Mouse (Mus musculus) CH12.LX (cell line): Measurements from ENCODE around the gene Phactr1. TPM values are rescaled to one million over a fixed set of nuclear protein-coding genes. Genes with fewer than 3 reads are reported as not detected.

Experiments used
- DNase-seq: peaks from one replicate; pipeline ENCODE4 v3.0.0-alpha.2; 2013; ENCODE audit errors: extremely low read depth
- H3K27ac ChIP-seq: 2 replicates; pipeline ENCODE4 v1.5.1; 2012; ENCODE audit warnings: low read depth, mild to moderate bottlenecking, control low read depth, moderate library complexity; ENCODE audit not compliant: insufficient read depth
- H3K27me3 ChIP-seq: replicated peaks from 2 replicates; pipeline ENCODE3; 2012; ENCODE audit warnings: inconsistent platforms
- H3K36me3 ChIP-seq, 2 experiments: replicated peaks in 1 of 2; 2 replicates each; pipeline versions ENCODE3 to v1.6.1; 2012; ENCODE audit warnings: inconsistent platforms in 1 of 2, low read length in 1 of 2, mild to moderate bottlenecking in 1 of 2, mixed read lengths in 1 of 2, moderate library complexity in 1 of 2; ENCODE audit not compliant: control insufficient read depth in 1 of 2, insufficient read depth in 1 of 2
- H3K4me1 ChIP-seq, 2 experiments: 2 replicates each; pipeline ENCODE4 v1.6.1; 2012; ENCODE audit warnings: inconsistent platforms in 1 of 2, moderate library complexity in 1 of 2; ENCODE audit not compliant: insufficient read depth in 2 of 2, control insufficient read depth in 1 of 2
- H3K4me2 ChIP-seq: 2 replicates; pipeline ENCODE4 v1.6.1; 2012; ENCODE audit warnings: low read depth, mild to moderate bottlenecking, control low read depth; ENCODE audit not compliant: poor library complexity, insufficient read depth, severe bottlenecking
- H3K4me3 ChIP-seq, 3 experiments: fragments of 150-350 bp in 1 of 3; sonication (generic) in 1 of 3; replicated peaks in 1 of 3; 2 replicates each; pipeline versions ENCODE3 to v1.5.1; 2011 to 2012; ENCODE audit warnings: low read depth in 2 of 3, low read length in 2 of 3, mild to moderate bottlenecking in 2 of 3, moderate library complexity in 2 of 3, control low read depth in 1 of 3, improper control_type of control experiment in 1 of 3, inconsistent platforms in 1 of 3, mixed read lengths in 1 of 3; ENCODE audit not compliant: poor library complexity in 1 of 3
- H3K79me2 ChIP-seq: replicated peaks from 2 replicates; pipeline ENCODE4 v1.6.1; 2012; ENCODE audit warnings: mild to moderate bottlenecking, moderate library complexity; ENCODE audit not compliant: control insufficient read depth, poor library complexity, insufficient read depth, severe bottlenecking; ENCODE audit errors: extremely low read depth
- H3K9ac ChIP-seq: 2 replicates; pipeline ENCODE4 v1.6.1; 2012; ENCODE audit warnings: low read depth, mild to moderate bottlenecking, control low read depth, moderate library complexity; ENCODE audit not compliant: insufficient read depth
- H3K9me3 ChIP-seq: replicated peaks from 2 replicates; pipeline ENCODE3; 2012; ENCODE audit warnings: low read length, inconsistent platforms, mixed read lengths
- BHLHE40 ChIP-seq: IDR thresholded peaks from 2 replicates; pipeline ENCODE4 v1.6.1; 2011; ENCODE audit warnings: mild to moderate bottlenecking, low read depth, low read length, improper control_type of control experiment
- CHD2 ChIP-seq: IDR thresholded peaks from 2 replicates; pipeline ENCODE4 v1.6.1; 2011; ENCODE audit warnings: low read length, improper control_type of control experiment
- E2F4 ChIP-seq: IDR thresholded peaks from 2 replicates; pipeline ENCODE4 v1.6.1; 2011; ENCODE audit warnings: low read depth, low read length, improper control_type of control experiment; ENCODE audit not compliant: insufficient replicate concordance
- EP300 ChIP-seq: IDR thresholded peaks from 2 replicates; pipeline ENCODE4 v1.6.1; 2011; ENCODE audit warnings: low read length, improper control_type of control experiment
- ETS1 ChIP-seq: conservative IDR thresholded peaks from 2 replicates; pipeline ENCODE4 v1.6.1; 2012; ENCODE audit warnings: low read depth, mild to moderate bottlenecking, inconsistent platforms, low read length, improper control_type of control experiment, moderate library complexity
- HCFC1 ChIP-seq: IDR thresholded peaks from 2 replicates; pipeline ENCODE4 v1.6.1; 2012; ENCODE audit warnings: low read depth, mild to moderate bottlenecking, inconsistent platforms, low read length, improper control_type of control experiment
- IRF4 ChIP-seq: IDR thresholded peaks from 2 replicates; pipeline ENCODE4 v1.6.1; 2014; ENCODE audit warnings: low read depth, mild to moderate bottlenecking, inconsistent platforms, low read length, improper control_type of control experiment
- JUN ChIP-seq: IDR thresholded peaks from 2 replicates; pipeline ENCODE4 v1.6.1; 2011; ENCODE audit warnings: low read depth, mild to moderate bottlenecking, low read length, improper control_type of control experiment, moderate library complexity; ENCODE audit not compliant: insufficient read depth
- JUND ChIP-seq: conservative IDR thresholded peaks from 2 replicates; pipeline ENCODE4 v1.6.1; 2011; ENCODE audit warnings: low read depth, low read length, improper control_type of control experiment
- MAFK ChIP-seq: IDR thresholded peaks from 2 replicates; pipeline ENCODE4 v1.6.1; 2011; ENCODE audit warnings: low read length, improper control_type of control experiment; ENCODE audit not compliant: insufficient replicate concordance
- MAX ChIP-seq: IDR thresholded peaks from 2 replicates; pipeline ENCODE4 v1.6.1; 2011; ENCODE audit warnings: low read length, improper control_type of control experiment
- MAZ ChIP-seq: IDR thresholded peaks from 2 replicates; pipeline ENCODE4 v1.6.1; 2012; ENCODE audit warnings: low read depth, mild to moderate bottlenecking, inconsistent platforms, low read length, improper control_type of control experiment, moderate library complexity
- MYC ChIP-seq: IDR thresholded peaks from 2 replicates; pipeline ENCODE4 v1.6.1; 2011; ENCODE audit warnings: low read depth, mild to moderate bottlenecking, improper control_type of control experiment, low read length
- NELFE ChIP-seq: IDR thresholded peaks from 2 replicates; pipeline ENCODE4 v1.6.1; 2011; ENCODE audit warnings: low read depth, low read length, improper control_type of control experiment
- NRF1 ChIP-seq: IDR thresholded peaks from 2 replicates; pipeline ENCODE4 v1.6.1; 2014; ENCODE audit warnings: low read depth, mild to moderate bottlenecking, inconsistent platforms, low read length, improper control_type of control experiment, moderate library complexity
- POLR2AphosphoS2 ChIP-seq: IDR thresholded peaks from 2 replicates; pipeline ENCODE4 v1.6.1; 2011; ENCODE audit warnings: low read depth, low read length, improper control_type of control experiment
- RAD21 ChIP-seq: IDR thresholded peaks from 2 replicates; pipeline ENCODE4 v1.6.1; 2011; ENCODE audit warnings: low read depth, mild to moderate bottlenecking, low read length, improper control_type of control experiment, moderate library complexity
- SIN3A ChIP-seq: IDR thresholded peaks from 2 replicates; pipeline ENCODE4 v1.6.1; 2012; ENCODE audit warnings: low read length, improper control_type of control experiment, inconsistent platforms
- SMC3 ChIP-seq: IDR thresholded peaks from 2 replicates; pipeline ENCODE4 v1.6.1; 2011; ENCODE audit warnings: low read depth, low read length, improper control_type of control experiment
- TCF12 ChIP-seq: IDR thresholded peaks from 2 replicates; pipeline ENCODE4 v1.6.1; 2014; ENCODE audit warnings: low read depth, mild to moderate bottlenecking, inconsistent platforms, low read length, improper control_type of control experiment
- UBTF ChIP-seq: IDR thresholded peaks from 2 replicates; pipeline ENCODE4 v1.6.1; 2012; ENCODE audit warnings: low read depth, mild to moderate bottlenecking, inconsistent platforms, low read length, improper control_type of control experiment, moderate library complexity
- USF1 ChIP-seq: IDR thresholded peaks from 2 replicates; pipeline ENCODE4 v1.6.1; 2014; ENCODE audit warnings: low read depth, mild to moderate bottlenecking, inconsistent platforms, low read length, improper control_type of control experiment
- ZKSCAN1 ChIP-seq: IDR thresholded peaks from 2 replicates; pipeline ENCODE4 v1.6.1; 2012; ENCODE audit warnings: low read depth, inconsistent platforms, low read length, improper control_type of control experiment, borderline replicate concordance
- ZMIZ1 ChIP-seq: IDR thresholded peaks from 2 replicates; pipeline ENCODE4 v1.6.1; 2012; ENCODE audit warnings: low read depth, mild to moderate bottlenecking, inconsistent platforms, low read length, improper control_type of control experiment
- ZNF384 ChIP-seq: IDR thresholded peaks from 2 replicates; pipeline ENCODE4 v1.6.1; 2012; ENCODE audit warnings: low read depth, low read length, improper control_type of control experiment, inconsistent platforms
- dilution Hi-C: fragments of 300-500 bp; cut with MboI; formaldehyde crosslinking; loops from 2 replicates; pipeline ENCODE4 v1.14.3; 2020; ENCODE audit warnings: low sequenced_read_pairs; ENCODE audit not compliant: extremely low pct_unique_long_range_greater_than_20kb, extremely low pct_ligation_motif_present
- in situ Hi-C: fragments of 300-500 bp; cut with MboI; formaldehyde crosslinking; loops from 3 replicates; pipeline ENCODE4 v1.14.3; 2019; ENCODE audit warnings: low sequenced_read_pairs, low pct_ligation_motif_present, low pct_unique_long_range_greater_than_20kb, mixed read lengths
- polyA plus RNA-seq: library from polyadenylated mRNA; unstranded; fragments of >175 nt; gene quantifications from 2 replicates; pipeline ENCODE4 v1.2.1, GENCODE M21; 2012; ENCODE audit warnings: low read depth; ENCODE audit not compliant: insufficient read length
- total RNA-seq, 2 experiments: library from RNA; depleted of rRNA; stranded (reverse); fragments of 300-350 nt in 1 of 2; fragments of >200 nt in 1 of 2; gene quantifications; 2 replicates each; pipeline ENCODE4 v1.2.3; 2012 to 2014

Phactr1 gene
- total and polyA plus RNA-seq, 3 experiments: 2.0 to 6.1 (median 3.1) TPM

- TF ChIP-seq MAFK: no peak
- no peak for TF ChIP-seq MYC
- TF ChIP-seq EP300: no peak
- TF ChIP-seq MAX: no peak
- TF ChIP-seq NELFE: no peak
- TF ChIP-seq RAD21: no peak
- TF ChIP-seq MAZ: no peak
- no peak for TF ChIP-seq SMC3
- TF ChIP-seq UBTF: no peak
- TF ChIP-seq JUND: no peak
- TF ChIP-seq JUN: no peak
- TF ChIP-seq NRF1: no peak
- no peak for TF ChIP-seq ZNF384
- TF ChIP-seq ZKSCAN1: no peak
- TF ChIP-seq CHD2: no peak
- TF ChIP-seq ZMIZ1: no peak
- TF ChIP-seq SIN3A: no peak
- no peak for TF ChIP-seq POLR2AphosphoS2
- TF ChIP-seq E2F4: no peak
- no peak for DNase-seq
- H3K4me1 ChIP-seq: no peaks in the 10 kb centered on the region
- dilution Hi-C loops (no loop called here), in situ Hi-C loops (no loop called here)
- no peaks in the 10 kb centered on the region for H3K9me3 ChIP-seq
- no peak overlapping the region for H3K4me3 ChIP-seq
- no peak overlapping the region for H3K27ac ChIP-seq
- no peaks in the 10 kb centered on the region for H3K79me2 ChIP-seq
- peaks cover 7% of the 10 kb centered on the region for H3K27me3 ChIP-seq
- H3K9ac ChIP-seq: no peak overlapping the region
- no peaks in the 10 kb centered on the region for H3K36me3 ChIP-seq
- H3K4me2 ChIP-seq: no peak overlapping the region
Observed at GRCm38 (mm10) chr13:42724011-42724410, 43.6 kb downstream of the Phactr1 start.

DNA sequence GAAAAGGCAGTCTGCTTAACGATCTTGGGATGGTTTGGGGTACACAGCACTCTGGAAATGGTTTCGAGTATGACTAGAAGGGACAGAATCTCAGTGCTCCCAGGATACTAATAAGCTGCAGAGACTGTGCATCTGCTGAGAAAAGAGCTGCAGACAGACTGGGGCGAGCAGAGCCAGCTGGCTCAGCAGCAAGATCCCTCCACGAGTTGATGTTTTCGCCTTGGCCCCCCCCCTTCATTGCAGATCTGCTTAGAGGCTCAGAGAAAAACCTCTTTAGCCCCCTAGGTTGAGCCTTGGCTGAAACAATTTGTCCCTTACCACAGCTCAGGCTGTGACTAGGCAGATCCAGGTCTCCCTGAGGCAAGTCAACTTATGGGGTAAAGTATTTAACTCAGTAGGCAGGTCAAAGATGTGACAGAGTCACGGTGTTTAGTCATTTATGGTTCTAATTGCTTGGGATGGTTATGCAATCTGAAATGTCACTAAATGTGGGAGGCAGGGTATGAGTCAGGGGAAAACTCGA, 45.3 kb downstream of the Phactr1 start:
- no peak overlapping the region for H3K4me3 ChIP-seq
- no peak overlapping the region for H3K4me2 ChIP-seq
- no peak for TF ChIP-seq UBTF
- TF ChIP-seq BHLHE40: no peak
- no peak for TF ChIP-seq USF1
- no peak for TF ChIP-seq HCFC1
- TF ChIP-seq EP300: no peak
- no peak for TF ChIP-seq IRF4
- no peak for TF ChIP-seq MYC
- TF ChIP-seq RAD21: no peak
- no peak for TF ChIP-seq ETS1
- TF ChIP-seq TCF12: no peak
- TF ChIP-seq, all 38 proteins: peak for 0
- Histone ChIP-seq H3K9me3 (no peaks in the 10 kb centered on the region), H3K9ac (no peak overlapping the region), H3K36me3 (no peaks in the 10 kb centered on the region), H3K27me3 (peaks cover 1% of the 10 kb centered on the region), H3K79me2 (no peaks in the 10 kb centered on the region), H3K4me1 (no peaks in the 10 kb centered on the region), H3K27ac (no peak overlapping the region)
- in situ Hi-C loops (no loop called here), dilution Hi-C loops (no loop called here)
- DNase-seq: no peak
